Mouse (Mus musculus): ENCODE results near the gene Gm13278.

- no peak for TF ChIP-seq CTCF (IDR thresholded peaks at IDR 0.05; ENCODE audit: low read depth, low read length)
- no peak for TF ChIP-seq POLR2A (IDR thresholded peaks at IDR 0.05; ENCODE audit: borderline replicate concordance, low read depth, low read length)
Observed at GRCm38 (mm10) chr4:88841438-88841911, 50.1 kb downstream of the Gm13278 start, which contains the start of gene Ifna4.
